Mouse (Mus musculus): ENCODE results near the gene Gm572.

- TF ChIP-seq MAZ (IDR thresholded peaks at IDR 0.05; ENCODE audit: low read depth, low read length) = no peak
- TF ChIP-seq ELF1 (IDR thresholded peaks at IDR 0.05; ENCODE audit: low read depth, low read length) = no peak
- TF ChIP-seq ZC3H11A (IDR thresholded peaks at IDR 0.05; ENCODE audit: low read depth, low read length) = no peak
- no peak for TF ChIP-seq TAL1 (IDR thresholded peaks at IDR 0.05; ENCODE audit: low read length)
- no peak for TF ChIP-seq EP300 (IDR thresholded peaks at IDR 0.05; ENCODE audit: low read depth in 1 of 2, low read length in 2 of 2)
- no peak for TF ChIP-seq CTCF (IDR thresholded peaks at IDR 0.05 in 2 of 3, conservative IDR thresholded peaks at IDR 0.05 in 1 of 3; ENCODE audit: control insufficient read depth in 1 of 3, insufficient read depth in 1 of 3, low read depth in 2 of 3, low read length in 3 of 3, poor library complexity in 1 of 3, severe bottlenecking in 1 of 3)
- TF ChIP-seq NELFE (IDR thresholded peaks at IDR 0.05; ENCODE audit: low read depth, low read length) = no peak
- TF ChIP-seq POLR2A (IDR thresholded peaks at IDR 0.05; ENCODE audit: control insufficient read depth in 1 of 2, insufficient read depth in 1 of 2, low read depth in 1 of 2, low read length in 2 of 2, poor library complexity in 1 of 2) = no peak
- TF ChIP-seq USF1 (IDR thresholded peaks at IDR 0.05; ENCODE audit: low read depth, low read length) = no peak
- no peak for TF ChIP-seq NRF1 (IDR thresholded peaks at IDR 0.05; ENCODE audit: insufficient read depth, low read depth, low read length, poor library complexity, severe bottlenecking)
- TF ChIP-seq SIN3A (IDR thresholded peaks at IDR 0.05; ENCODE audit: low read length) = no peak
- TF ChIP-seq KAT2A (conservative IDR thresholded peaks at IDR 0.05; ENCODE audit: low read depth, low read length) = no peak
Observed at GRCm38 (mm10) chr4:148593996-148594395, 49.1 kb upstream of the Gm572 start.

All from MEL (cell line).